In the genomic region with DNA sequence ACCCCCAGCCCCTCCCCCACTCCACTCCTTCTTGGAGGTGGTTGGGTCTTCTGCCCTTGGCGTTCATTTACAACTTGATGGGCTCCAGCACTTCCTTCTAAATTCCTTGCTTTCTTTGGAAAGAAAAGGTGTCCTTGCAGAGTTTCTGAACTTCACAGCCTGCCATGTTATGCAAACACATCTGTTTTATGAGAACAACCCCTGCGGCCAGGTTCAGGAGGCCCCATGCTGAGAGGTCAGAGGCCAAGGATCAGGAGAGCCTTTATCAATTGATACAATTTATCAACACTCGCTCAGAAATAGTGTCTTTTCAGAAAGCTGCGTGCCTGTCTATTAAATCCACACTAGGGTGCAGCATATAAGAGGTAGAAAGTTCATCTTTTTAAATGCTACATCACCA, we compare ENCODE assay signal across 15 mouse cellular contexts.
"Had no signal": no experiment of that assay in that cellular context is flagged by ENCODE, and none has a peak within 500 bp of the region (broad histone marks: within the 10 kb centered on the region; RNA-seq: fewer than 3 reads in every experiment).

No protein-coding gene starts in this region.

- H3K9me3 ChIP-seq: midbrain, embryonic 12.5 days; midbrain, embryonic 15.5 days had no signal

- H3K4me2 ChIP-seq: lung, embryonic 14.5 days; midbrain, embryonic 12.5 days; midbrain, embryonic 15.5 days had no signal

- H3K27ac ChIP-seq: left cerebral cortex, adult 2 months; liver, embryonic 14.5 days; macrophage; midbrain, embryonic 12.5 days; midbrain, embryonic 15.5 days had no signal

- H3K27me3 ChIP-seq: midbrain, embryonic 12.5 days; midbrain, embryonic 15.5 days had no signal

- H3K4me1 ChIP-seq: midbrain, embryonic 12.5 days; midbrain, embryonic 15.5 days had no signal

- H3K9ac ChIP-seq: liver, embryonic 14.5 days; liver, postnatal 0 days; lung, embryonic 14.5 days; midbrain, embryonic 12.5 days; midbrain, embryonic 15.5 days had no signal

- DNase-seq: kidney, adult 18-20 months; kidney, postnatal 14 days; kidney, postnatal 4 days; layer of hippocampus, adult 9-11 months; layer of hippocampus, postnatal 36 days; liver, postnatal 0 days; lung, embryonic 14.5 days; thymus, adult 18-20 months; thymus, postnatal 36 days had no signal

- ATAC-seq: liver, postnatal 0 days; lung, postnatal 0 days; midbrain, embryonic 15.5 days had no signal

- H3K4me3 ChIP-seq: left cerebral cortex, adult 2 months; midbrain, embryonic 12.5 days; midbrain, embryonic 15.5 days had no signal

- H3K36me3 ChIP-seq: midbrain, embryonic 12.5 days; midbrain, embryonic 15.5 days had no signal
